Mouse (Mus musculus) intestine, embryonic 14.5 days (tissue): Measurements from ENCODE around the gene Gm45808. TPM values are rescaled to one million over a fixed set of nuclear protein-coding genes. Genes with fewer than 3 reads are reported as not detected.
"Not testable (repeated sequence)": the region's sequence is repeated elsewhere in the genome, so short reads cannot be mapped to it uniquely, and the experiment has no call there.

Experiments used
- ATAC-seq: fragments of 200-750 bp; cut with Nextera tagmentation; replicated peaks from 2 replicates; pipeline ENCODE4 v1.8.0; 2017; ENCODE audit warnings: low read depth, moderate number of reproducible peaks, moderate TSS enrichment, moderate library complexity; ENCODE audit not compliant: low FRiP score, low TSS enrichment
- DNase-seq: peaks from one replicate; pipeline ENCODE4 v3.0.0-alpha.2; 2018; ENCODE audit warnings: low spot score
- H3K27ac ChIP-seq: fragments of 300-500 bp; sonication (generic); 2 replicates; pipeline ENCODE4 v1.5.1; 2014; ENCODE audit warnings: low read depth, mild to moderate bottlenecking, control low read depth
- H3K27me3 ChIP-seq: fragments of 300-500 bp; sonication (generic); replicated peaks from 2 replicates; pipeline ENCODE4 v1.6.1; 2014; ENCODE audit warnings: low read length, control low read depth; ENCODE audit not compliant: control insufficient read depth, insufficient read depth
- H3K36me3 ChIP-seq: fragments of 300-500 bp; sonication (generic); 2 replicates; pipeline ENCODE4 v1.6.1; 2014; ENCODE audit warnings: low read length, control low read depth; ENCODE audit not compliant: control insufficient read depth, insufficient read depth
- H3K4me1 ChIP-seq: fragments of 300-500 bp; sonication (generic); replicated peaks from 2 replicates; pipeline ENCODE4 v1.6.1; 2014; ENCODE audit warnings: low read length, control low read depth, mixed read lengths; ENCODE audit not compliant: control insufficient read depth, insufficient read depth
- H3K4me2 ChIP-seq: fragments of 300-500 bp; sonication (generic); 2 replicates; pipeline ENCODE4 v1.6.1; 2014; ENCODE audit warnings: low read length
- H3K4me3 ChIP-seq: fragments of 300-500 bp; sonication (generic); 2 replicates; pipeline ENCODE4 v1.5.1; 2014; ENCODE audit warnings: low read depth, low read length, control low read depth, mixed read lengths
- H3K9ac ChIP-seq: fragments of 300-500 bp; sonication (generic); 2 replicates; pipeline ENCODE4 v1.6.1; 2014; ENCODE audit warnings: mild to moderate bottlenecking, low read length
- H3K9me3 ChIP-seq: fragments of 300-500 bp; sonication (generic); 2 replicates; pipeline ENCODE4 v1.6.1; 2016; ENCODE audit warnings: low read length, control low read depth; ENCODE audit not compliant: control insufficient read depth
- WGBS: fragments of 180-500 bp; shearing (Covaris S2); extraction: QIAGEN DNeasy Blood & Tissue Kit; methylation state at CpG from one replicate; pipeline ENCODE4 v1.1.7; 2014; 5-methylcytosine and 5-hydroxymethylcytosine counted together
- polyA plus RNA-seq: library from polyadenylated mRNA; unstranded; fragments of >200 nt; fragmentation: Nextera tagmentation; extraction: Ambion mirVana; gene quantifications from 2 replicates; pipeline ENCODE4 v1.2.1, GENCODE M21; 2014

Gene Gm45808
- polyA plus RNA-seq, 1 experiment from 2014 or later: not detected

GRCm38 (mm10) chr7:45523678-45524170 lies 37.1 kb upstream of the Gm45808 start:
- ATAC-seq (no peak), DNase-seq (no peak)
- Histone ChIP-seq H3K9me3 (no peaks in the 10 kb centered on the region), H3K4me2 (peak overlapping the region; percentile 33), H3K27ac (no peak overlapping the region), H3K27me3 (no peaks in the 10 kb centered on the region), H3K9ac (no peak overlapping the region; the same call in 1 of the 2 replicates), H3K4me3 (no peak overlapping the region), H3K4me1 (peaks cover 32% of the 10 kb centered on the region), H3K36me3 (peaks cover 9% of the 10 kb centered on the region; the same call in 1 of the 2 replicates)
- 76% methylated on average over 13 of the region's 13 CpGs for WGBS

GRCm38 (mm10) chr7:45522957-45523676 lies 36.5 kb upstream of the Gm45808 start:
- Histone ChIP-seq H3K4me3 (no peak overlapping the region), H3K4me1 (peaks cover 32% of the 10 kb centered on the region), H3K27me3 (no peaks in the 10 kb centered on the region), H3K9ac (no peak overlapping the region), H3K4me2 (peak overlapping the region; percentile 33), H3K36me3 (peaks cover 9% of the 10 kb centered on the region; the same call in 1 of the 2 replicates), H3K27ac (no peak overlapping the region), H3K9me3 (no peaks in the 10 kb centered on the region)
- ATAC-seq (no peak), DNase-seq (no peak)
- 65% methylated on average over 18 of the region's 18 CpGs for WGBS

- peak overlapping the region; percentile 86; the same call in 1 of the 2 replicates for H3K27ac ChIP-seq
- no peaks in the 10 kb centered on the region for H3K27me3 ChIP-seq
- DNase-seq (no peak), ATAC-seq (no peak)
- no peaks in the 10 kb centered on the region for H3K9me3 ChIP-seq
- peak overlapping the region; percentile 50 for H3K4me3 ChIP-seq
- H3K9ac ChIP-seq: 0 out of 2 replicates have a peak overlapping the region, but pooled peaks have one; percentile 58
- H3K4me2 ChIP-seq: peak overlapping the region; percentile 50
- peaks cover 32% of the 10 kb centered on the region for H3K4me1 ChIP-seq
- WGBS: 57% methylated on average over 16 of the region's 16 CpGs
- H3K36me3 ChIP-seq: peaks cover 9% of the 10 kb centered on the region; the same call in 1 of the 2 replicates
Measured at GRCm38 (mm10) chr7:45522194-45522752, 35.7 kb upstream of the Gm45808 start.

GRCm38 (mm10) chr7:45521728-45522184 lies 35.1 kb upstream of the Gm45808 start:
- Histone ChIP-seq H3K9ac (peak overlapping the region; percentile 58), H3K4me2 (peak overlapping the region; percentile 50), H3K27me3 (no peaks in the 10 kb centered on the region), H3K4me3 (peak overlapping the region; percentile 50), H3K9me3 (no peaks in the 10 kb centered on the region), H3K27ac (peak overlapping the region; percentile 86), H3K36me3 (peaks cover 9% of the 10 kb centered on the region; the same call in 1 of the 2 replicates), H3K4me1 (peaks cover 32% of the 10 kb centered on the region)
- under 1% methylated on average over 28 of the region's 28 CpGs for WGBS
- ATAC-seq: peak; percentile 56; the same call in 1 of the 2 replicates
- DNase-seq: peak; percentile 93

- H3K4me1 ChIP-seq: peaks cover 32% of the 10 kb centered on the region
- peaks cover 9% of the 10 kb centered on the region; the same call in 1 of the 2 replicates for H3K36me3 ChIP-seq
- ATAC-seq: no peak
- H3K4me2 ChIP-seq: no peak overlapping the region
- no peak for DNase-seq
- no peak overlapping the region for H3K4me3 ChIP-seq
- H3K9me3 ChIP-seq: no peaks in the 10 kb centered on the region
- no peak overlapping the region for H3K27ac ChIP-seq
- no peaks in the 10 kb centered on the region for H3K27me3 ChIP-seq
- WGBS: 92% methylated on average over 7 of the region's 7 CpGs
- no peak overlapping the region for H3K9ac ChIP-seq
Measured at GRCm38 (mm10) chr7:45520605-45521004, 34.0 kb upstream of the Gm45808 start.

GRCm38 (mm10) chr7:45519345-45520120 lies 32.9 kb upstream of the Gm45808 start:
- no peak overlapping the region for H3K9ac ChIP-seq
- no peaks in the 10 kb centered on the region for H3K9me3 ChIP-seq
- H3K36me3 ChIP-seq: peaks cover 9% of the 10 kb centered on the region; the same call in 1 of the 2 replicates
- peaks cover 27% of the 10 kb centered on the region for H3K4me1 ChIP-seq
- DNase-seq: no peak
- H3K27me3 ChIP-seq: no peaks in the 10 kb centered on the region
- no peak overlapping the region for H3K4me3 ChIP-seq
- WGBS: 74% methylated on average over 8 of the region's 8 CpGs
- no peak overlapping the region; the same call in 1 of the 2 replicates for H3K4me2 ChIP-seq
- ATAC-seq: peak; percentile 21; the same call in 1 of the 2 replicates
- H3K27ac ChIP-seq: no peak overlapping the region

- Histone ChIP-seq H3K4me3 (no peak overlapping the region), H3K4me1 (peaks cover 24% of the 10 kb centered on the region), H3K27me3 (no peaks in the 10 kb centered on the region), H3K9ac (no peak overlapping the region), H3K36me3 (peaks cover 8% of the 10 kb centered on the region; the same call in 1 of the 2 replicates), H3K4me2 (no peak overlapping the region), H3K9me3 (no peaks in the 10 kb centered on the region), H3K27ac (no peak overlapping the region)
- ATAC-seq: no peak
- WGBS: 93% methylated on average over 16 of the region's 16 CpGs
- DNase-seq: no peak
Measured at GRCm38 (mm10) chr7:45518618-45519017, 32.0 kb upstream of the Gm45808 start.

GRCm38 (mm10) chr7:45516846-45517245 lies 30.2 kb upstream of the Gm45808 start:
- not testable (repeated sequence) for H3K27ac ChIP-seq, ATAC-seq, H3K9me3 ChIP-seq, H3K27me3 ChIP-seq, H3K4me3 ChIP-seq, H3K36me3 ChIP-seq, H3K4me2 ChIP-seq, H3K9ac ChIP-seq, H3K4me1 ChIP-seq, DNase-seq
- WGBS: 73% methylated on average over 5 of the region's 5 CpGs
